Mouse (Mus musculus): ENCODE measurements at regions not wholly inside any gene's neighbourhood (a gene's known extent, or its start where the extent isn't known, plus 50 kb on each side); places are given as distances from the start of the nearest gene placed in this dataset.
A peak's percentile ranks its signal among the peaks of the same experiment; 100 is the strongest.

GRCm38 (mm10) chr8:77850523-77850922, 126.3 kb upstream of the Ednra start:
- DNase-seq (ENCODE audit: low spot score) = no peak

GRCm38 (mm10) chr8:77870264-77870663, 146.0 kb upstream of the Ednra start:
- no peak for DNase-seq (ENCODE audit: low spot score)

- DNase-seq (ENCODE audit: low spot score) = no peak
These were observed 148.5 kb upstream of the Ednra start for GRCm38 (mm10) chr8:77872771-77873170.

- no peak for DNase-seq (ENCODE audit: low spot score)
These were observed 195.5 kb upstream of the Ednra start for GRCm38 (mm10) chr8:77919776-77920175.

GRCm38 (mm10) chr8:77921868-77922267, 197.6 kb upstream of the Ednra start:
- no peak for DNase-seq (ENCODE audit: low spot score)

- no peak for DNase-seq (ENCODE audit: low spot score)
These were observed 223.4 kb upstream of the Ednra start for GRCm38 (mm10) chr8:77947702-77948101.

- no peak for DNase-seq (ENCODE audit: low spot score)
These were observed 225.4 kb upstream of the Ednra start for GRCm38 (mm10) chr8:77949640-77950039.

GRCm38 (mm10) chr8:77958814-77959372, 234.6 kb upstream of the Ednra start:
- DNase-seq (ENCODE audit: low spot score) = no peak

- DNase-seq (ENCODE audit: low spot score) = no peak
These were observed 238.9 kb upstream of the Ednra start for GRCm38 (mm10) chr8:77963102-77963698.

- no peak for DNase-seq (ENCODE audit: low spot score)
These were observed 242.7 kb upstream of the Ttc29 start for GRCm38 (mm10) chr8:77970378-77970777.

- DNase-seq (ENCODE audit: low spot score) = no peak
These were observed 239.4 kb upstream of the Ttc29 start for GRCm38 (mm10) chr8:77973714-77974113.

- no peak for DNase-seq (ENCODE audit: low spot score)
These were observed 234.0 kb upstream of the Ttc29 start for GRCm38 (mm10) chr8:77979106-77979505.

- DNase-seq (ENCODE audit: low spot score) = no peak
These were observed 232.4 kb upstream of the Ttc29 start for GRCm38 (mm10) chr8:77980701-77981100.

- DNase-seq (ENCODE audit: low spot score) = no peak
These were observed 231.1 kb upstream of the Ttc29 start for GRCm38 (mm10) chr8:77982031-77982430.

- DNase-seq (ENCODE audit: low spot score) = no peak
These were observed 229.6 kb upstream of the Ttc29 start for GRCm38 (mm10) chr8:77983476-77983875.

- no peak for DNase-seq (ENCODE audit: low spot score)
These were observed 225.9 kb upstream of the Ttc29 start for GRCm38 (mm10) chr8:77987237-77987636.

GRCm38 (mm10) chr8:77988291-77989056, 224.6 kb upstream of the Ttc29 start:
- DNase-seq (ENCODE audit: low spot score) = no peak

GRCm38 (mm10) chr8:77991050-77991449, 222.0 kb upstream of the Ttc29 start:
- no peak for DNase-seq (ENCODE audit: low spot score)

GRCm38 (mm10) chr8:78000303-78000702, 212.8 kb upstream of the Ttc29 start:
- no peak for DNase-seq (ENCODE audit: low spot score)

- no peak for DNase-seq (ENCODE audit: low spot score)
These were observed 211.4 kb upstream of the Ttc29 start for GRCm38 (mm10) chr8:78001656-78002055.

- DNase-seq (ENCODE audit: low spot score) = no peak
These were observed 211.0 kb upstream of the Ttc29 start for GRCm38 (mm10) chr8:78002071-78002470.

- DNase-seq (ENCODE audit: low spot score) = peak; percentile 63
These were observed 209.1 kb upstream of the Ttc29 start for GRCm38 (mm10) chr8:78003888-78004543.

- DNase-seq (ENCODE audit: low spot score) = no peak
These were observed 208.2 kb upstream of the Ttc29 start for GRCm38 (mm10) chr8:78004891-78005290.

All from layer of hippocampus, adult 11-12 months (tissue).